Mouse (Mus musculus) thymus, postnatal 25 days (tissue): ENCODE measurements around the gene Gm20458.

Source experiments
- DNase-seq: peaks from one replicate; pipeline ENCODE4 v3.0.0; 2022

The Gm20458 gene

DNA sequence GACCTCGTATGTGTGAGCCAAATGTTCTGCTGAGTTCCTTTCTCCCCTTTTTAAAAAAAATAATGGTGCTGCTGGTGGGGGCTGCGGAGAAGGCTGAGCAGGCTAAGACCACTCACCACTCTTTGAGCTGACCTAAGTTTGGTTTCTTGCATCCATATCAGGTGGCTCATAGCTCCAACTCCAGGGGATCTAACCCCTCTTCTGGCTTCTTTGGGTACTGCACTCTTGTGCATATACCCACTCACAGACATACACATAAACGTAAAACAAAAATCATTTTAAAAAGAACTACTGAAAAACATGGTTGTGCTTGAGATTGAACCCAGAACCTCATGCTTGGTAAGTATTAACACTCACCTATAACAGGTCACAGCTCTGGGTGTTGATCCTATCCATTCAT, 44.2 kb downstream of the Gm20458 start:
- no peak for DNase-seq

DNA sequence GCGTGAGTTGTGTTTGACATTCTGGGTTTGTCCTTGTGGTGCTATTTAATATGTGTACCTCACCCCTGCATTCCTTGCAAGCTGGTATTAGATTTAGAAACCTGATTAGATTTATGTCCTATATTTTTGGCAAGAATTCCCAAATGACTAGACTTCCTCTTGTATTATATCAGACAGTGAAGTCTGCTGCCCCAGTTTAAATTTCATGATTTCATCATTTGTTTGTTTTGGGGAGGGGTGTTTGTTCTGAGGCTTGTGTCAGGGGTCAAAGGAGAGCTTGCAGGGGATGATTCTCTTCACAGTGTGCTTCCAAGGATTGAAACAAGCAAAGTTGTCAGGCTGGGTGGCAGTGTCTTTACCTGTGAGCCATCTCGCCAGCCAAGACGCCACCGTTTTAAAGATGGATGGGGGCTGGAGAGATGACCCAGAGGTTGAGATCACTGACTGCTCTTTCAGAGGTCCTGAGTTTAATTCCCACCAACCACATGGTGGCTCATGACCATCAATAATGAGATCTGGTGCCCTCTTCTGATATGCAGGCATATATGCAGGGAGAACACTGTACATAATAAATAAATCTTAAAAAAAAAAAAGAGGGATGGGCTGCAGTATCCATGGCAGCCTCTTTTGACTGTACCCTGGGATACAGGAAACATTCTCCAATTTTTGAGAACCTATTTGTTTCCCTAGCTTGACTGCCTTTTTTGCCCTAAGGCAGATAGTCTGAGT, 45.0 kb downstream of the Gm20458 start:
- no peak for DNase-seq

GRCm38 (mm10) chr2:164507811-164508210, 47.0 kb downstream of the Gm20458 start:
- DNase-seq = no peak

GRCm38 (mm10) chr2:164510621-164511190, 49.9 kb downstream of the Gm20458 start:
- DNase-seq = no peak

DNA sequence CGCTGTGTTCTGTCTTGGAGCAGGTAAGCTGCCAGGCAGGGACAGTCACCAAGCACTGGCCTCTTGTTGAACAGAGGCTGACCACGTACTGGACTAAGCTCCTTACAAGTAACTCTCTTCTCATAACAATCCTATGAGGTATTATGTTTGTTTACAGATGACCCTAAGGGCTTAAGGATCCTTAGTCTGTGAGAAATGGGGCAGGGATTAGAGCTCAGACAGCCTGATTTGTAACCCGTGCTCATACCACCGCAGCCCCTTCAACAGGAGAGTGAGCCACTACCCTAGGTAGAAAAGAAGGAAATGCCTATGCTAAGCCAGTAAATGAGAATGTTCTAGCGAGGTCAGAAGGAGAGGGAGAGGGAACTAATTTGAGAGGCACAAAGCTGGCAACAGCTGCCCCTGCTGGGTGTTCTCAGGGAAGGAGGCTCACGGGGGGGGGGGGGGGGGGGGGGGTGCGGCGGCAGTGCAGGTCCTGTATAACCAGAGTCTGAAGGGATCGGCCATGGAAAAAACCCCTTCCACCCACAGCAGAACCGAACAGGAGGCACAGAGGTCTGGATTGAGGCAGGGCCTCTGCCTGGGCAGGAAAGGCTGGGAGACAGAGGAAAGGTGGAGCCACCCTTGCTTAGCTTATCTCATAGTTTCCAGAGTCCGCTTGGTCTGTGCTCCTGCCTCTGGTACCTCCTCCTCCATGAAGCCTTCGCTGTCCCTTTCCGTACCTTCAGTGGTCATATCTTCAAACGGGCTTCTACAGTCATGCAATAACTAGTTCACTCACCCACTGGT, 51.5 kb downstream of the Gm20458 start:
- no peak for DNase-seq

DNA sequence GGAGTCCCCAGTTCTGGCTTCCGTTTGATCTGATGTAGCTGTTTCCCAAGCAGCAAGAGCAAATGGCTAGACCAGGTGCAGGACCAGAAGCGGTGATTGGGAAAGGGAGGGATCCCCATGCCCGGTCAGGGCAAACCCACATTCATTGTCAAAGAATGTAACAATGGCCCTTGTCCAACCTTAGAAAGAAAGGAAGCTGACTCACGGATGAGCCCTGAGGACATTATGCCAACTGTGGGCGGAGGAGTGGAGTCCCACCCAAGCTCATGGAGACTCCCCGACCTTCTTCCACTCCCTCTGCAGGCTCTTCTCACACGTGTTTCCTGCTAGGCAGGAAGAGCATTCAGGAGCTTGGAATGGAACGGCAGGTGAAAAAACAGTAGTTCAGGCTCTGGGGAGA, 52.6 kb downstream of the Gm20458 start:
- no peak for DNase-seq

DNA sequence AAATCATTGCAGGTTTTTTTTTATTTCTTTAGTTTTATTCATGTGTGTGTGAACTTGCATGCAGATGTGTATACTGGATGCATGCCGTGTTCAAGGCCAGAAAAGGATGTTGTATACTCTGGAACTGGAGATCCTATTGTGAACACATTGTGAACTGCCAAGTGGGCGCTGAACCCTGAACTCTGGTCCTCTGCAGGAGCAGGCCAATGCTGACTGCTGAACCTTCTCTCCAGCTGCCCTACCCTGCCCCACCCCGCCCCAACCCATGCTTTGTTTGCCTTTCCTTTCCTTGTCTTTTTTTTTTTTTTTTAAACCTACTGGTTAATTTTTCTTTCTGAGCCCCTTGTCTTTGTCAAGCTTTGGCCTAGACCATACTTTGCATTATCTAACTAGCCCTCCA, 54.1 kb downstream of the Gm20458 start:
- no peak for DNase-seq

GRCm38 (mm10) chr2:164515897-164516296, 55.1 kb downstream of the Gm20458 start:
- DNase-seq = no peak

DNA sequence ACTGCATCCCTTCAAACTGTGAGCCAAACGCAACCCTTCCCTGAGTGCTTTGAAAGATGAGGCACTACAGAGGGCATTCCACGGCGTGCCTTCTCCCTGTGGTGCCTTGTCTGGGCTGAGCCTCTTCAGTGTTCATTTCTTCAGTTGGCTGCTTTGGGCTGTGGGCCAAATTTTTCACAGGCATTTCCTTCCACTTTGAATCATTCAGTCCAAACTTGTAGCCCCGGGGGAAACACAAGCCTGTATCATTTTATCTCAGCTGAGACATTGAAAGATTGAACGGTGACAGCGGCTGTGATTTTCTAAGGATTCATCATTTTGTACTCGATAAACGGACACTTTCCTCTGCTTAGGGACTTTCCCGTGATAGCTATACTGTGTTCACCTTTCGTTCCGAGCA, 55.8 kb downstream of the Gm20458 start:
- DNase-seq = no peak

DNA sequence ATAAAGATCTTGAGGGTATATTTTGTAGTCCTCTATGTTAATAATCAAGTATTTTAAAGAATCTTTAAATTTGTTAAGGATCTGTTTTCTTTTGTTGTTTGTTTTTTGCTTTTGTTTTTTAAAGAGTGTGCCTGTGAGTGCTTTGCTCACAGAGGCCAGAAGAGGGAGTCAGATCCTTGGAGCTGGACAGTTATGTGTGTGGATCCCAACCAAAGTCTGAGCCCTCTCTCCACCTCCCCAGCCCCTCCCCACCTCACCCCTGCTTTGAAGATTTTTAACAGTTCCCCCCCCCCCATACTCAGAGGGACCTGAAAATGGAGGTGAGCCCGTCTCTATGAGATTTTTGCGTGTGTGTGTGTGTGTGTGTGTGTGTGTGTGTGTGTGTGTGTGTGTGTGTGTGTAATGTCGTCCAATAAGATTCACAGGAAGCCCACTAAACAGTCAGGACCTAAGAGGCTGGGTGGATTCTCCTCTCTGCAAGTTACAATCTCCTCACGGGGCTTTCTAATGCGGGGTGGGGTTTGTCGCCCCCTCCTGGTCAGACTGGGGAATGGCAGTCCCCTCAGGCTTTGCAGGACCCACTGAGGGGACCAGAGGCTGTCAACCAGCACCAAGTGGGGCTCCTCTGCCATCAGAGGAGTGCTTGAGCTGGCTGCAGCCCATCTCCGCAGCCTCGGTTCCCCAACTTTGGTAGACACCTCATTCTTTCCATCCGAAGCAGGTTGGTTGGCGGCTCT, 56.9 kb downstream of the Gm20458 start:
- DNase-seq = peak; percentile 73

DNA sequence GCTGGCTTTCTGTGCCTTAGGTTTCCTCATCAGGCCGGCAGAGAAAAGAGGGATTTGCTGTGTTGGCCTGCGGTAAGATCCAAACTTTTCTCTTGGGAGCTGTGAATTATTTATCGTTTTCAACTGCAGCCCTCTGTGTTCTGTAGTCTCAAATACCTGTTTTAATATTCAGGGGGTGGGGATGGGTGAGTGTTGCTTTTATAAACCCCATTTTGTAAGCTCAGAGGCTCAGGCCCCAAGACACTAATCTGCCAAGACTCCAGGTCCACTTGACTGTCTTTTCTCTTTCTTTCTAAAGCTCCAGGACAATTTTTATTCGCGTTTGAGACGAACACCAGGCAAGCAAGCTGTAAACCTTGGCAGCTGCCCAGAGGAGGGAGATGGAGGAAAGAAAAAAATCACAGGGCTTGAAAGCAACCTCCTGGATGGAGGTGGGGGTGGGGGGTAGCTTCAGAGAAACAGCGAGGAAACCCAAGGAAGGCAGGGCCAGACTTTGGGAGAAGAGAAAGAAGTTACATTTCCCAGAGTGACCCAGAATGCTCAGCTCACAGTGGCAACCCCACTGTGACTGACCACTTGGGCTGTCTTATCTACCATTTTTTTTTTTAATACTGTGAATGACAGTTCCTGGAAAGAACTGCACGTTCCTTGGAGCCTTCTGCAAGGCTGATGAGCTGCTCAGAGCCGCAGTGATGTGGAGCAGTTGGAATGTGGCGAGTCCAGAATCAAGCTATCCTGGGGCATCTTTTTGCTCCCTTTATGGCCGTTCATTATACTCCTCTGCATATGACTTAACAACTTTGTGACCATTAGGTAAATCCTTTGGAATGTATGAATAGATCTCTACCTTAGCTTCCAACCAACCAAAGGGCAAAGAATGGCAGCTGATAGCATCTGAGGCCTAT, 57.8 kb downstream of the Gm20458 start:
- DNase-seq = no peak

DNA sequence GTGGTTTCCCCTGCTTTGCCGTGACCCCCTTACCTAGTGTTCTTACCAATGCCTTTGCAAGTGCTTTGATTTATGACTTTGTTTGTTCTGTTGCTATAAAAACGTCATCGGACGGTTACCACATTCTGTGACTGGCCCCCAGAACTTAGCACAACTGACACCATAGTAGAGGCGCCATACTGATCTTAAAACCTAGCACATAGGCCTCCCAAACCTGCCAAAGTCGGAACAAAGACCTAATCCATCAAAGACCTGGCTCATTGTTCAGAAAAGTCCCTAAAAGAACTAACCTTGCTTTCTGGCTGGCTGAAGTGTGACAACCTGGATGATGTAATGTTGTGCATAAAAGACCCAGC, 58.4 kb downstream of the Gm20458 start:
- no peak for DNase-seq

DNA sequence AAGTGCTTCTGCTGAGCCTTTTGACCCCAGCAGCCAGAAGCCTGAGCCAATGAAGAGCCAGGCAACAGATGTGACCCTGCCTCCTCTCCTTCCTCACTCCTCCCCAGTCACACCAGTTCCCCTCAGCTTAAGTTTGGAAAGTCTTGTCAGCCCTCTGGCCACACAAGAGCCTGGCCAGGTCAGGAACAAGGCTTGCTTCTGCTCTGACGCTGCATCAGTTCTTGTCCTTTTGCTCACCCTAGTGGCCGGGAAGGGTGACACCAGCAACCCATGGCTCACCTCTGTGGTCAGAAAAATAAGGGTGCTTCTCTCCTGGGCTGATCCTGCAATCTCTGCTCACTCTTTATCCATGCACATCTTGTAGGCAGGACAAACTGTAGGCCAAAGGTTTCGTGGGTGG, 60.0 kb downstream of the Gm20458 start:
- DNase-seq = peak; percentile 44

DNA sequence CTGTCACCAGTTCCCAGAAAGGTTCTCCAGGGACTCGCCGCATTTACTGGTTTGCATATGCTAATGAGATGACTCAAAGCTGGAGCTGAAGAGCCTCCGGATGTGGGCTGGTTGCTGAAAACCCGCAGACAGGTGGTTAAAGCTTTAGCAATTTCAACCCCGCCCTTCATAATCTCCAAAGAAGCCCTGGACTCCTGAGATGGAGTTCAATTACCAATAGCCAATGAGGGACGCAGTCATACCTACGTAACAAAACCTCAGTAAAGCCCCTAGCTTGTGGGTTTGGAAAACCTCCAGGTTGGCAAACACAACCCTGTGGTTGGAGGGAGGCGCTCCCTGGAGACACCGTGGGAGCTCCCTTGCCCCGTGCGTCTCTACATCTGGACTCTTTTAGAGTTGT, 61.1 kb downstream of the Gm20458 start:
- DNase-seq = peak; percentile 58

DNA sequence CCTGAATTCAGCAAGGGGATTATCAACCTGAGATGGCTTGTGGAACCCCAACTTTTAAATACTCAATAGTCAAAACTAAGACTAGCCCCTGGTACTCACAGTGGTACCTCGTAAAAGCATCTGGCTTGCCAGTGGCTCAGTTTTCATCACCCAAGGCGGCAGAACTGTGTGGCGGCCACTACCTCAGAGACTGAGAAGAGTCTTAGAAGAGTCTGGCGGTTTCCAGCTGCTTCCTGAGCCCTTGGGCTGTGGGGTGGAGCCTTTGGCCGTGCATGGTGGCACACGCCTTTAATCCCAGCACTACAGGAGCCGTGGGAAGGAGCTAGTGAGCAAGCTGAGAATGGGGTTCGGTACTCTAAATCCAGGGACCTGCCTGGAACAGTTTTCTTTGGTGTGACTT, 61.5 kb downstream of the Gm20458 start:
- DNase-seq = peak; percentile 14

DNA sequence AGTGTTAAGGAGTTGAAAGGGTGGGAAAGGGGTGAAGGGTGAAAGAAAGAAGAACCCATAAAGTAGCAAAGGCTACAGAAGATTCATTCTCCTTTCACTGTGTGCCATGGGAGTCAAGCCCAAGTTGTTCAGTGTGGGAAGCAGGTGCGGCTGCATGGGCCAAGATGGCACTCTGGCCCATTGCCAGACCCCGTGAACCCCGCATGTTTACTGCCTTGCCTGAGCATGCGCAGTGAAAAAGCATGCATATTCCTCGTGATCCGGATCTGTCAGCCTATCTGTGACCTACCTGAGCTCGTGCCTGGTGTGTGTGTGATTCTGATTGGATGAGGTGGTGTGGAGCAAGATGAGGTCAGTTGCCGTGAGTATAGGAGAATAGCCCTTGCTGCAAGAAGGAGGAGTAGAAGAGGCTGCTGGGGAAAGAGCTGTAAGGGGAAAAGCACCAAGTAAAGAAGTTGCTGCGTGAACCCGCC, 62.6 kb downstream of the Gm20458 start:
- DNase-seq = no peak

DNA sequence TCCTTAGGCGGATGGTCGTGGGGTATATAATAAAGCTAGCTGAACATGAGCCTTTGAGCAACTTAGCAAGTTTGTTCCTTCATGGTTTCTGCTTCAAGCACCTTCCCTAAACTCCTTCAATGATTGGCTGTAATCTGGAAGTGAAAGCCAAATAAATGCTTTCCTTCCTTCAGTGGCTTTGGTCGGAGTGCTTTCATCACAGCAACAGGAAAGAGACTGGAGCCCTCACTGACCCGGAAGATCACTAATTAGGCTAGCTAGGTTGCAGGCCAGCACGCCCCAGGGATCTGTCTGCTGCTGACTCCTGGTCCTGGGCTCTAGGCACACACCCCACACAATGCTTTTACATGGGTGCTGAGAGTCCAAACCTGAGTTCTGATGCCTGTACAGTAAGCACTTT, 67.8 kb downstream of the Gm20458 start:
- no peak for DNase-seq

DNA sequence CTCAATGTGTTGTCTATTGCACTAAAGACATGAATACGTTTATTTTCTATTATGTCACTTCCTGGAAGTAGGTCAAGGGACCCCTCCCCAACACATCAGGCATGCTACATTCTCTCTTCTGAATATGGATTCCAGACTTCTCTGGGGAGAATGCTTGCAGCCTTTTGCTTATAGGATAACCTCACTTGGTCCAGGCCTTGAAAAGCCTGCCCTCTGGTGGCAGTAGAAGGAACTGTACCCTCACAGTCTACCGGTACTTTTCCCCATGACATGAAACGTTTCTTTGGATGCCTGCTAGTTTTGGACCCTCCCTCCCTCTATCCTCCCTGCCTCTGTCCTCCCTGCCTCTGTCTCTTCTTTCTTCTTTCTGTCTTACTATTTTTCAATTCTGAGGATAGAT, 70.4 kb downstream of the Gm20458 start:
- peak; percentile 72 for DNase-seq

DNA sequence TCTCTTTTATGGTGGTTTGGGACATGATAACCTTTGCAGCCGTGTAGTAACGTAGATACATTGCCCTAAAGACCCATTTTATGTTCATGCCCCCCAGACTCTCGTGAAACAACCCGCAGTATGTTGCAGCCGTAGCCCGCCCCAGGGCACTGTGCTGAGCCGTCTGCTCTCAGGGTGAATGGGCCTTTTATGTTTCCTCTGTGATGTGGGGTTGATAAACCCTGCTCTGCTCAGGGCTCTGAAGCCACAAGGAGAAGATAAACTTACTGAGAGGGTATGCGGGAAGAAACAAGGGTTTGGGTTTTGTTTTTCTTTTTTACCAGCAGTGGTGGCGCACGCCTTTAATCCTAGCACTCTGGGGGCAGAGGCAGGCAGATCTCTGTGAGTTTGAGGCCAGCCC, 73.5 kb downstream of the Gm20458 start:
- DNase-seq = peak; percentile 30

GRCm38 (mm10) chr2:164537003-164537402, 76.2 kb downstream of the Gm20458 start:
- no peak for DNase-seq
